Mouse (Mus musculus): ENCODE measurements around the gene Tenm2. TPM values are rescaled to one million over a fixed set of nuclear protein-coding genes. Genes with fewer than 3 reads are reported as not detected.

Gene Tenm2
- total RNA-seq, 1 experiment from 2014 or later = not detected

DNA sequence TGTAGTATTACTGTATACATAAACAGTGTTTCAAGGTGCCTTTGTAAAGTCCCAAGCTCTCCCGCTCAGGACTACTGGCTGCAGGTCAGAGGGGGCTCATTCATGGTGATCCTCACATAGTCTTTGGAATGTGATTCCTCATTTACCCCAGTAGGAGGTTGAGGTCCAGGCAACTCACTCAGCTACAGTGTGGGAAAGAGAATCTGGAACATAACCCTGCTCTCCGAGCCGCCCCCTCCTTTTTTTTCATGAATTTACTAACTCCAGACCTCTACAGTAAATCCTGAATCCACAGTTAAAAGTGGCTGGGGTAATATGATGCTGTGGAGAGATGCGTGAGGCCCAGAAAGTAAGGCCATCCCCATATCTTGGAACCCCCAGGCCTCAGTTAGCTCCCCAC, 1066.0 kb downstream of the Tenm2 start:
- no peak for ATAC-seq (replicated peaks; ENCODE audit: low read depth, poor library complexity, severe bottlenecking)

DNA sequence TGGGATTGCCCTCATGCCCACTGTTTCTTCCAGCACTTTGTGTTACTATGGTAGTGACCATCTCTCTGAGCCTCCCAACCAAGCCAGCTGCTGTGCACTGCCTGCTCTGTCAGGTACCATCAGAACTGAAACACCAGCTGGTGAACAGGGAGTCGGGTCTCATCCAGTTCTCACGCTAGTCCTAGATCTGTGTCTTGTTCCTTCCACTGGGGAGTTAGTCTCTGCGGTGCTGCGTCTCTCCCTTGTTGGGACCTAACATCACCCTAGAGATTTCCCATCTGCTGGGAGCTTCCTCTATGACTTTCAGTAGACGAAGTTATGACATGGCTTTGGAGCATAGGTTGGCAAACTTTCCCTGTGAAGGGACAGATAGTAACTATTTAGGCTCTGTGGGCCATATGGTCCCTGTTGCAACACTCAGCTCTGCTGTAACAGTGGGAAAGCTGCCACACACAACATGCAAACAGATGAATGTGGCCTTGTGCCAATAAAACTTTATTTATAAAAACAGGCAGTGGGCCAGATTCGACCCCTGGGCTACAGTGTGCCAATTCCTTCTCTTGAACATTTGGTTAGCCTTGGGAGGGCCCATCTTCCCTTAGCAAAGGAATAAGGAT, 1066.7 kb downstream of the Tenm2 start:
- ATAC-seq (replicated peaks; ENCODE audit: low read depth, poor library complexity, severe bottlenecking) = no peak

DNA sequence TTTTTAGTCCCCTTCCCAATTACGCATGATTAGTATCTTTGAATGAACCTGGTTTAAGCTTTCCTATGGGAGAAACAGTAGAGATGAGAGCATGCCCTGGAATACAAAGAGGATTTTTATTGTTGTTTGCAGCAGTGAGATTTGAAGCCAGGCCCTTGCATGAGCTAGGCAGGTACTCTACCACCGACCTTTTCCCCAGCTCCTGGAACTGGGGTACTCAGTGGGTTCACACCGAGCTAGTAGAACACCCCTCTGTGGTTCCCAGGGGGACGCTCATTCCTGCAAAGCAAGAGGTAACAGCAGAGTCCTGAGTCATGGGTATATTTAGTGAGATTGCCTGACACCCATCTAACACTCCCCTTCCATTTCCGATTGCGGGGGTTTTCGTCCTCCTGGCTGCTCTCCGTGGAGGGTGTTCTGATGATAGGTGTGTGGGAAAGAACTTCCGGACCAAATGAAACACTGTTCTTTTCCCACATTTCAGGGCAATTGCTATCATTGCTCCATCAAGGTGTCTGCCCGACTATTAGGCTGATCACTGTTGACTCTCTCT, 1067.9 kb downstream of the Tenm2 start:
- no peak for ATAC-seq (replicated peaks; ENCODE audit: low read depth, poor library complexity, severe bottlenecking)

DNA sequence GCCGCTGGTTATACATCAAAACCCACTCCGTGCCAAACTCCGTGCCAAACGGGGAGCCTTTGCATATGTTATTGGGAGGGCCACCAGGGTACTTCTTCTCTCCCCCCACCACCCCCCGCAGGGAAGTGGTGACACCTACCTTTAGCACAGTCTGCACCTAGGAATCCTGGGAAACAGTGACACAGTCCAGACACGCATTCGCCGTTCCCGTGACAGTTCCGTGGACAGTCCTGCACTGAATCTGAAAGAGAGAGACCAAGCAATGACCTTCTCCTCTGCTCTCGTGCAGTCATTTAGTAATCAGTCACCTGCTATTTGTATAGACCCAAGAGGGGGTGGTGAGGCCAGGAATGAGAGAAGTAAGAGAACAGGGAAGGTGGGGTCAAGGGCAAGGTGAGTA, 1072.2 kb downstream of the Tenm2 start:
- ATAC-seq (replicated peaks; ENCODE audit: low read depth, poor library complexity, severe bottlenecking) = no peak

DNA sequence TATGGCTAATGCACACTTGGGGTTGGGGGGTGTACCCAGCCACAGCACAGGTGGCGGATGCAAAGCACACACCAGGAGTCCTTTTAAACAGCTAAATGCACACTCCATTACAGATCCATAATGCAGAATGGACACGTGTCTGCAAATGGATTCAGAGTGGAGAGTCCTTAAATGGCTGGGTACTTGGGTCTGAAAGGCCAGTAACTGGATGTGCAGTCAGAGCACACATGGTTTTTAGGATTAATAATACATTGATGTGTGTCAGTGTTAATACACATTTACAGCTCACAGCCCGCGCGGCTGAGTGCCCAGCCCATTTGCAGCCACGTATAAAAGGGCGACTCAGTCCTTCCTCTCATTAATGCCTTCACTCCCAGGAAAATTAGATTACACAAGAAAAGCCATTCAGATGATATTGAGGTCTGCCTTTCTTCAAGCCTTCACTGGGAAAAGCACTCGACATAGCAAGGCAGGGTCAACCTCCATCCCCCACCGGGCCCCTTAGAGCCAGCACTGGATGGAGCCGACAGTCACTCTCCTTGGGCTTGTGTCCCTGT, 1073.9 kb downstream of the Tenm2 start:
- no peak for ATAC-seq (replicated peaks; ENCODE audit: low read depth, poor library complexity, severe bottlenecking)

DNA sequence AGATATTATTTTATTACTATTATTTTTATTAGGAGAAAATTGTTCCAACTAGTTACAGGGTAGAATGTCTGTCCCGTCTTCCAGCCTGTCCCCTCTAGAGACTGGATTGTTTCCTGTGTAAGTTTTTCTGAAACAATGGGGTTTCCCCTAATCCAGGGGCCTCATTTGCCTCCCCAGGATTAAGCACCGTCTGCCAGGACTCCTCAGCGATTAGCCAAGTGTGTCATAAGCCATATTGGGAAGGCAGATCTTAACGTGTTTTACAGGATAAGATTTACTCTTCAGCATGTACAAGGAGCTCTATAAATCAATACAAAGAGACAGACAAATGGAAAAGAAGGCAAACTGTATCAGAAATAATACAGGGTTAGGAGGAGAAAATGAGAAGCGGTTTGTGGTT, 1082.3 kb downstream of the Tenm2 start:
- no peak for ATAC-seq (replicated peaks; ENCODE audit: low read depth, poor library complexity, severe bottlenecking)

DNA sequence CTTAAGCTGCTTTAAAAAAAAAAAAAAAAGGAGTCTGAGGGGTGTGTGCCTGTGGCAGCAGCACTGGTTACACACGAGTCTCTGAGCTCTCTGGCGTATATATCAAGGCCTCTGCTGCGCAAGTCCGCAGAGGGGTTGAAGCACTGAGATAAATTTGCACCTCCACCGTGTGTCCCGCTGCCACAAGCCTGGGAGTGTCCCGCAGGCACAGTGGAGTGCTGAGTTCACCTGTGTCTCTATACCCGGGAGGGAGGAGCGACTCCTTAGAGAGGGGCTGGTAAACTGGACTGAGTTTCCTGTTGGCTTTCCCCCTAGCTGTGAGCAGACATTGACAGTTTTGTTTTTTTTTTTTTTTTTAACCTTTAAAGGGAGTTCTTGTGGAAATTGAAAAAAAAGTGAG, 1082.8 kb downstream of the Tenm2 start:
- ATAC-seq (replicated peaks; ENCODE audit: low read depth, poor library complexity, severe bottlenecking) = no peak

DNA sequence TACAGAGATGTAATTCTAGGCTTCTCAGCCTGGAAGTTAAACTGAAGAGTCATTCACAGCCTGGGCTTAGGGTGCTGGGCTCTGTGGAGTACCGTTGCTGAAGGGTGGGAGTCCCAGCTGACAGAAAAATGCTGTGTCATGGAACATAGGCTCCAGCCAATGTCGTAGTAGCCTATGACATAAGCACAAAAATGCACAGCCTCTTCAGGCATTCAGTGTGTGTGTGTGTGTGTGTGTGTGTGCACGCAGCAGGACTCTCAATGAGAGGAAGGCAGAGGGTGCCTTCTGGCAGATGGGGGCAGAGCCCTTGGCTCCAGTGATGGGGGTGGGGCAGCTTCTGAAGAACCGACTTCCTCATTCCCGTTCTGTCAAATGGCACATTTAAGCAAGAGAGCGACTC, 1083.5 kb downstream of the Tenm2 start:
- peak; percentile 91 for ATAC-seq (replicated peaks; ENCODE audit: low read depth, poor library complexity, severe bottlenecking)

DNA sequence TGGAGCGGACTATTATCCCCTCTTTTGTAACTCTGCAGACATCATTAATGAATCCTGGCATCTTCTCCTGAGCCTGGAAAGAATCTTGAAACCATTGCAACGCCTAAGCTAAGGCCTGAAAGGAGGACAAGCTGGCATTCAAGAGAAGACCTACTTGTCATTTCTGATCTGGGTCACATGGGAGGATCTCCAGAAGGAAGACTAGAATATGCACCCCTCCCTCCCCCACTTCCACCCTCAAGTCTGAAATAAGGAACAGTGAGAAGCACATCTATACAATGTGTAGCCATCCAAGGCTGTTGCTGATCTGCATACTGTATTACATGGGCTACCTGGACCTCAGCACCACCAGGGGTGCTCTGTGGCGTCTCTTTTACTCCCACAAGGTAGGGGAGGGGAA, 1086.7 kb downstream of the Tenm2 start:
- ATAC-seq (replicated peaks; ENCODE audit: low read depth, poor library complexity, severe bottlenecking) = no peak

DNA sequence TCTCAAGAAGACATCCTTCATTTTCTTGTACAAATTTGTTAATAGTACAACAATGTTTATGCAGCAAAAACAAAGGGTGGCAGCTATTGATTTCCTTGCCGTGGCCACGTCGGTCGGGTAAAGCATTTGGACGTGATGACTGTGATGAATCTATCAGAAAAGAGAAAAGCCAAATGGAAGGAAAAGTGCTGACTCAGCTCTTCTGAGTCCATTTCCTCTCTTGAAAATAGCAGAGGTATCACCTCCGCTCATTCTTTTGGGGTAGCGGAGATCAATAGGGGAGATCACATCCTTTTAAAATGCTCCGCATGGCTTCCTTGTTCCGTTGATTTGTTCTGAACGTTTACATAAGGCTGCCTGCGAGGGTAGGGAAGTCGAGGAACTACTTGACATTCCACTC, 1090.7 kb downstream of the Tenm2 start:
- no peak for ATAC-seq (replicated peaks; ENCODE audit: low read depth, poor library complexity, severe bottlenecking)

DNA sequence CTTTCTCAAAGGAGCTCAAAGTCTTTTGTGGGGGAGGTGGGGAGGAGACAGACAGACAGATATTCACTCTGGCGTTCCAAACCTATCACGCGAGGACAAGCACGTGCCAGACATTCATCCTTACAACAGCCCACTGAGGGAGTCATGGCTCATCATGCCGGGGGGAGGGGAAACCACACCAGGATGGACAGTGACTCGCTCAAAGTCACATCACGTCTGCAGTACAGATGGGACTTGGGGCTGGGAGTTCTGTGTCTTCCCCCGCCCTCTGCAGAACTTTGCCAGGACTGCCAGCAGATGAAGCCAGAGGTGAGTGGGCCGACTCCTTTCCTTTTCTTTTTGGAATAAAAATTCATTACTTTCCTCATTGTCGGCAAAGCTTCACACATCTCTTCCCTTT, 1095.4 kb downstream of the Tenm2 start:
- ATAC-seq (replicated peaks; ENCODE audit: low read depth, poor library complexity, severe bottlenecking) = no peak

DNA sequence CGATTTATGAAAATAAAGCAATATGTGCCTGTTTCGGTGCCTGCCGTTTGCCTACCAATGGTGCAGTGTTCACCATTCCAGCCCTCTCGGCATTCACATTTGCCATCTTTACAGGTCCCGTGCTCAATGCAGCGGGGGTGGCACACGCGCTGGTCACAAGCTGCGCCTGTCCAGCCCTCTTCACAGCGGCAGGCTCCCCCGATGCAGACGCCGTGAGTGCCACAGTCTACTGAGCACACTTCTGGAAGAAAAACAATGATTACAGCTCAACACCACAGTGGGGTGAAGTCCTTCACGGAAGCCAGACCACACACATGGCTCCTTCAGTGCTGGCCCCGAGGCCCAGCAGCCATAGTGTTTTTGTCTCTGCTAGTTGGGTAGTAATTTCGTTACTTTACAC, 1096.2 kb downstream of the Tenm2 start:
- no peak for ATAC-seq (replicated peaks; ENCODE audit: low read depth, poor library complexity, severe bottlenecking)

DNA sequence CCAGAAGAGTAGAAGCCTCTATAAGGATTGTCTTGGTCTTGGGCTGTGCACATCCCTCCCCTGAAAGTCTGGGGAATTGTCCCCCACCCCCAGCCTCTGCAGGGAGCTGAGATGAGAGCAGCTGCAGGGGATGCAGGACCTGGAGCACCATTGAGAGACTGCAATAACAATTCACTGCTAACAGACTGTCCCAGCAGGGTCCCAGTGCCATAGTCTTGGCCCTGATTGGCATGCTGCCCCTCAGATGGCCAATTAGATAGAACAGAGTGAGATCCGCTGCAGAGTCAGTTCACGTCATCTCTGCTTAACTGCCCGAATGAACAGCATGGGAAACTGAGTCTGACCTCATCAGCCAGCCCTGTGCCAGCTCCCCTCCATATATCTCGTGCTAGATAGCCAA, 1097.9 kb downstream of the Tenm2 start:
- no peak for ATAC-seq (replicated peaks; ENCODE audit: low read depth, poor library complexity, severe bottlenecking)

DNA sequence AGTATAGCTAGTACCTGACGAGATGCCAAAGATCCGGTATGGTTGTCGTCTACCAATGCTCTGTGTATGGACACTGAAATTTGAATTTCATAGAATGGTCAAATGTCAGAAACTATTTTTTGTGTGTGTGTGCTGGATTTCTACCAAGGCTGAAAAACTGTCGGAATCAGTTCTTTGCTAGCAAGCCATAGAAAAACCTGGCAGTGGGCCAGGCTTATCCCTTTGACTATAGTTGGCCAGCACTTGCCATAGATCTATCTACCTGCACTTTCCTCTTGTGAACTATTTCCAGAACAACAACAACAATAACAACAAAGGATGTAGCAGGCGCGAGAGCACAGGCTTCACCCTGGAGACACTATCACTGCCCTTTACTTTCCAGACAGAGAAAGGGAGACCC, 1098.5 kb downstream of the Tenm2 start:
- no peak for ATAC-seq (replicated peaks; ENCODE audit: low read depth, poor library complexity, severe bottlenecking)

DNA sequence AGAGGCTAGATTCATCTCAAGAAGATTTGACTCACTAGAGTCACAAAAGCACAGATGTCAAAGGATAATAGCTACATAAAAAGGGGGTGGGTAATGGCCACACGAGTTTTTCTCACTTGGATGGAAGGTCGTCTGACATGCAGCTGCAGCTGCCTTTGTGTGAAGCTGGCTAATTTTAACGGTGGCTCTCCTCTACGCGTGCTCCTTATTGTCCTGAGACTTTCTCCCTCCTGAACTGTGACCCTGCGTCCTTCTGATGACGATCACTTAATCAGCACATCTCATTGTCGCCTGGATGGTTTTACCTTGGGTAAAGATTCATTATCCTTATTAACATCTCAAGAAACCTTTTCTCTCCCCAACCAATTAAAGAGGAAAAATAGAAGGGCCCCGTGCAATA, 1101.1 kb downstream of the Tenm2 start:
- ATAC-seq (replicated peaks; ENCODE audit: low read depth, poor library complexity, severe bottlenecking) = no peak

DNA sequence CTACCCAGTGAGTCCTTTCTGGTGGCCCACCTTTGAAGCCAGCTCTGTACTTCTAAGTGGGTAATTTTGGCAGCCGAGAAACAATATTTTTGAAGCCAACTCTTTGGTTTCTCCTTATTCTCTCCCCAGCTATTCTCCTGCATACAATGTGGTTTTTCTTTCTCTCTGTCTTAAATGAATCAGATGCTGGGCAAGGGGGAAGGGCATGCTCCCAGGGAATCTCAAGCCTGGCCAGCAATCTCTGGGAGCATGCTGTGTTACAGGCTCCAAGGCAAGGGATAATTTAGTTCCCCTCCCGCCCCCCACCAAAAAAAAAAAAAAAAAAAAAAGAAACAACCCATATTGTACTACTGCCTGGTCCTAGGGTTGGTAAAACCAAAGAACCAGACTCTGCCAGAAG, 1112.5 kb downstream of the Tenm2 start:
- no peak for ATAC-seq (replicated peaks; ENCODE audit: low read depth, poor library complexity, severe bottlenecking)

DNA sequence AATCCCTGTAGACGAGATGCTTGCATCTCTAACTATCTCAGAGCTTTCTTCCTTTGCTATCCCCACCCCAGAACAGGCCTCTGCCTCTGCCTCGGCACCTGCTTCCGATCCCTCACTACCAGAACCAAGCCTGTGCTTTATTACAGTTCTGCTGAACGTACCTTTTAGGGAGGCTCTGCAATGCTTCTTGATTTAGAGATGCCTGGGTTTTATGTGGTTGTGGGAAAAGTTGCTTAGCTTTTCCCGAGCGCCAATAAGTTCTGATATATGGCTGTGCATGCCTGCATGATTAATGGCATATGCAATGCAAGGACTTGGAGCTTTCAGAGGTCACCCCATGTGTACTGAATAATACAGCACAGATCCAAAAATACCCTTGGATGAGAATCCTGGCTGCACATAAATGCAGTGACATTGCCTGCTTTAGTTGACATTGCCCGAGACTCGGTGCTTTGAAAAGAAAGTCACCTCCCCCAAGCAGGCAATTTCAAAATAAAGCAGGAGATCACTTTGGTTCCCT, 1114.3 kb downstream of the Tenm2 start:
- ATAC-seq (replicated peaks; ENCODE audit: low read depth, poor library complexity, severe bottlenecking) = no peak

DNA sequence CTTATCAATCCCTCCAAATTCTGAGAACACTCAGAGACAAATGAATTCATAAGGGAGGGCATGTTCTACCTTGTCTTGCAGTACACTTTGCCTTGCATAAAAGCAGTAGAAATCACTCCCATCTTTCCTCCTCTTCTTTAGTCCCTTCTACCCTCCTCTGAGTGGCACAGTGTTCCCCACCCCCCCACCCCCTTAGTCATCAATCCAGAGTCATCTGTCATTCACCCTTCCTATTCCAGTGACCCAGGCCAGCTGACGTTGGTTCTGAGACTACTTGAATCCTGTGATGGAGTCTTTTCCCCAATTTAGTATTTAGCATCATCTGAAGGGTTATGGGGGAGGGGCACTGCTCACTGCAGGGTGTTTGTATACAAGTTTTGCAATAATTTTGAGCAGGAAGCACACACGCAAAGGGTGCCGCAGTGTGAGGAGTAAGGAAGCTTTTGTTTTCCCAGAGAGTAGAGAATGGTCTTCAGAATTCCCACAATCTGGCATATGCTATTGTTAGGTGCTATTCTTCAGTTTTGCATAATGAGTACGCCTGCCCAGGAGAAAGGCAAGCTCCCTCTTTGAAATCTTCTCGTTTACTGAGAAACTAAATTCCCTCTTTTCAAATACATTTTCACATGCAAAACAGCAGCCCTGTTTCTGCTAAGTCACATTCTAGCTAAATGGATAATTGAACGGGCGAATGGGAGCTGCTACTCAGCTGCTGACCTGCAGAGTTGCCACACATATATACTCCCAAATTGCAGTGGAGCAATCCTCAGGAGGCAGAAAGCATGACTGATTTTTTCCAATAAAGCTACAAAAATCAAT, 1115.0 kb downstream of the Tenm2 start:
- ATAC-seq (replicated peaks; ENCODE audit: low read depth, poor library complexity, severe bottlenecking) = no peak

DNA sequence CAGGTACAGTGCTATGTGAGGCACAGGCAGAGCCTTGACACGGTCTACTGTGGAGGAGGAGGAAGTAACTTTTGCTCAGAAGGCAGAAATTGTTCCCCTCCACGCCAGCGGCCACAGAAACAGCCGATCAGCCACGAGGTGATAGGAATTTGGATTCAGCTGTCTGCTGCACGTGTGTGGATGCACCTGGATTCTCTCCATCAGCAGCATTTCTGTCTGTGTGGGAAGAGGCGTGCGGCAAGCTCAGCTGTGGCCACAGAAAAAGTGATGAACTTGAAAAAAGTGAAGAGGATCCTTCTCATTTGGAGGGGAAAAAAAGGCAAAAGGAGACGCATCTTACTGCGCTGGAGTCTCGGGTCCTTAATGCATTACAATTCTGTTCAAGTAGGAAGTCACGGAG, 1122.4 kb downstream of the Tenm2 start:
- no peak for ATAC-seq (replicated peaks; ENCODE audit: low read depth, poor library complexity, severe bottlenecking)

DNA sequence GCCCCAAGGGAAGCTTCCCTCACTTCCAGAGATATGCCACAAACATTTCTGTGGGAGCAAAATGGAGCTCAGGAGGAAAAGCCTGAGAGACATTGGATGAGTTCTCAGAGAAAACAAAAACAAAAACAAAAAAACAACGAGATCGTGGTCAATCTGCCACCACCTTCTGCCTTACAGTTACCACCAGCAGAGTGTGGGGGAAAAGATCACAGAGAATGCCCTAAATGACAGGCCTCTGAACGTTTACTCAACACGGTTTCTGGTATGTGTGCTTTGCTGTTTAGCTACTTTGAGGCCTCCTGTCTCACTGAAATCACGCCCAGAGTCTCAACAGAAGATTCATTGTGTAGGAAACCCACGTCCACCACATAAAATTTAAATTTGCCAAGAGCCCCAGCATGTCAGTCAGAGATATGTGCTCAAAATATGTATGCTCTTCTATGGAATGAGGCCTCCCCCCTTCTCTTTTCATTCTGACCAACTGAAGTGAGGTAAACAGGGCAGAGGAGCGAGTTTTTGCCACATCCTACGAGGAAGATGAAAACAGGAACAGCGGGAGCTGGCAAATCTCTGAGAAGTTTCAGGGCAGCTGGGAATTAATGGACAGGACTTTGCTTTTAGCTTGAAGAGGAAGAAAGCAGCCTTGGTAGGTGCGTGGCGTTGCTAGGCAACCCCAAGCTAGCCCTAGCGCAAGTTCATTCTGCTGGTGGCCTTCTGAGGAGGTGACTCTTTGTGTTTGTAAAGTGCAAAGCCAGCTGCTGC, 1126.6 kb downstream of the Tenm2 start:
- no peak for ATAC-seq (replicated peaks; ENCODE audit: low read depth, poor library complexity, severe bottlenecking)

Measured in common myeloid progenitor, adult 5-6 weeks (primary cell).